Mouse (Mus musculus): ENCODE measurements at regions not wholly inside any gene's neighbourhood (a gene's known extent, or its start where the extent isn't known, plus 50 kb on each side); places are given as distances from the start of the nearest gene placed in this dataset.

GRCm38 (mm10) chr12:12765490-12766058 is 176.1 kb downstream of the Mycn start:
- no peak for DNase-seq (ENCODE audit: low spot score in 2 of 2)

GRCm38 (mm10) chr12:12765055-12765454 is 176.7 kb downstream of the Mycn start:
- DNase-seq (ENCODE audit: low spot score in 2 of 2): no peak

- DNase-seq (ENCODE audit: low spot score in 2 of 2): no peak
Observed at GRCm38 (mm10) chr12:12764586-12764985, 177.1 kb downstream of the Mycn start.

- no peak for DNase-seq (ENCODE audit: low spot score in 2 of 2)
Observed at GRCm38 (mm10) chr12:12756301-12756948, 185.3 kb downstream of the Mycn start.

- no peak for DNase-seq (ENCODE audit: low spot score in 2 of 2)
Observed at GRCm38 (mm10) chr12:12753849-12754248, 187.9 kb downstream of the Mycn start.

GRCm38 (mm10) chr12:12751670-12752426 is 189.9 kb downstream of the Mycn start:
- DNase-seq (ENCODE audit: low spot score in 2 of 2): no peak

GRCm38 (mm10) chr12:12749690-12750089 is 192.0 kb downstream of the Mycn start:
- DNase-seq (ENCODE audit: low spot score in 2 of 2): no peak

- no peak for DNase-seq (ENCODE audit: low spot score in 2 of 2)
Observed at GRCm38 (mm10) chr12:12746852-12747454, 194.8 kb downstream of the Mycn start.

- DNase-seq (ENCODE audit: low spot score in 2 of 2): no peak
Observed at GRCm38 (mm10) chr12:12744492-12744891, 197.2 kb downstream of the Mycn start.

- DNase-seq (ENCODE audit: low spot score in 2 of 2): no peak
Observed at GRCm38 (mm10) chr12:12738631-12739331, 202.9 kb downstream of the Mycn start.

GRCm38 (mm10) chr12:12725797-12726196 is 215.9 kb downstream of the Mycn start:
- no peak for DNase-seq (ENCODE audit: low spot score in 2 of 2)

GRCm38 (mm10) chr12:12725075-12725474 is 216.6 kb downstream of the Mycn start:
- no peak for DNase-seq (ENCODE audit: low spot score in 2 of 2)

GRCm38 (mm10) chr12:12723724-12724487 is 217.8 kb downstream of the Mycn start:
- DNase-seq (ENCODE audit: low spot score in 2 of 2): no peak

- no peak for DNase-seq (ENCODE audit: low spot score in 2 of 2)
Observed at GRCm38 (mm10) chr12:12722982-12723661, 218.6 kb downstream of the Mycn start.

- DNase-seq (ENCODE audit: low spot score in 2 of 2): no peak
Observed at GRCm38 (mm10) chr12:12716691-12717090, 225.0 kb downstream of the Mycn start.

GRCm38 (mm10) chr12:12715956-12716669 is 225.6 kb downstream of the Mycn start:
- DNase-seq (ENCODE audit: low spot score in 2 of 2): peak; percentile 18 to 23

GRCm38 (mm10) chr12:12715528-12715927 is 226.2 kb downstream of the Mycn start:
- peak; percentile 36 to 38 for DNase-seq (ENCODE audit: low spot score in 2 of 2)

- DNase-seq (ENCODE audit: low spot score in 2 of 2): no peak
Observed at GRCm38 (mm10) chr12:12710184-12710609, 231.5 kb downstream of the Mycn start.

GRCm38 (mm10) chr12:12708954-12709523 is 232.7 kb downstream of the Mycn start:
- peak; percentile 12 to 15 for DNase-seq (ENCODE audit: low spot score in 2 of 2)
